Mouse (Mus musculus): Measurements from ENCODE around the gene Tpm3.

DNA sequence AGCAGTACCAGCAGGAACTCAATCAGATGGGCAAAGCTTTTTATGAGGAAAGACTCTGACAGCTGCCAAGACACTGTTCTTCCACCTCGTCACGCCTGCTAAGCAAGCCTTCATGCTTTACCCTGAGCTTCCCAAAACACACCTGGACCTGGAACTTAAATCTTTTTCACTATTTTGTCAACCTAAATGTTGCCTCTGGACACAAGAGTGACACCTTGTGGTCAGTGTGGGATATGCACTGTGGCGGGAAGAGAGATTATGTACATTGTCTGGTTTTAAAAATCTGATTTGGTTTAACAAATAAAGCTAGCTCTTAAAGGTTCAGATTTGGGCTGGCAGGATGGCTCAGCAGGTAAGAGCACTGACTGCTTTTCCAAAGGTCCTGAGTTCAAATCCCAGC, 6.9 kb upstream of the Tpm3 start:
- TF ChIP-seq POLR2A (IDR thresholded peaks at IDR 0.05; ENCODE audit: borderline replicate concordance, control insufficient read depth, low read depth, low read length): no peak
- 0 out of 2 replicates have a peak, but pooled peaks have one; percentile 25 for TF ChIP-seq CTCF (IDR thresholded peaks at IDR 0.05; ENCODE audit: control insufficient read depth, insufficient read depth, low read length)

Data from bone marrow, adult 2 months (tissue).